Mouse (Mus musculus): ENCODE measurements around the gene Pex14.

DNA sequence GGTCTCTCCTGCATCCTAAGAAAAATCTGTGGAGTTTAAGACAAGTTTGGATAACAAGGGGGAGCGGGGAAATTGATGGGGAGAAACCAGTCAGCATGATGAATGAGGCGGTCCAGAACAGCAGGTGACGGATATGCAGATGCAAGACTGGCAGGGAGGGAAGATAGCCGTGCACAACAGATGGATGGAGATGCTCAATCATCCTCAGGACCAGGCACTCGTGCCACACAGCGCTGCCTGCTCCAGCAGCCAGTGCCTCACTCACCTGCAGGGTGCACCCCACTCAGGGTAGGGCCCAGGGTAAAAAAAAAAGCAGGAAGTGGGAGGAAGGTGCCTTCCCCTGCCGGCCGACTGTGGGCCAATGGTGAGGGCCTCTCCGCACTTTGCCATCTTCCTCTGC lies 63.1 kb downstream of the Pex14 start:
- no peak for TF ChIP-seq CTCF (IDR thresholded peaks at IDR 0.05; ENCODE audit: low read depth, low read length)
- TF ChIP-seq POLR2A (IDR thresholded peaks at IDR 0.05; ENCODE audit: extremely low read depth, insufficient read depth, low read length): no peak

All from liver, adult 2 months (tissue).